Mouse (Mus musculus): ENCODE data around the gene Cideb. TPM values are rescaled to one million over a fixed set of nuclear protein-coding genes. Genes with fewer than 3 reads are reported as not detected.
A peak's percentile ranks its signal among the peaks of the same experiment; 100 is the strongest.

Cideb gene
- polyA plus RNA-seq (2012; fragmentation: generic; extraction: Trizol), result 0.17 TPM

DNA sequence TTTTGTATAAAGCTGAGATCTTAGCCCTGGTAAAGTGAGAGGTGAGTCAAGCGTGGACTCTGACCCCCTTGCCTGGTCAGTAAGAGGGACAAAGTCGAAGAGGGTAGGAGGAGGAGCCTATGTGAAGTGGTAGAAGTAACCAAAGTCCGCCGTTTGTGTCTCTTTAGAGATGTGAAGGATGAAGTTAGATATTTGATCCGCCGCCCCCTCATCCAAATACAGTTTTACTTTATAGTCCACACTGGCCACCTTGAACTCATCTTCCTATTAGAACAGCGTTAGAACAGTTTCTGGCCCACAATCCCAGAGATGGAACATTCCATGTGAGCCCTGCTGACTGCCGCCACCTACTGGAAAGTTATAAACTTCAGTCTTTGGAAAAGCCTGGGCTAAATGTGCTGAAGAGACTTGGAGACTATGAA lies at the start of gene Cideb:
TSS of gene Cideb (minus strand) at position 96 of the 422 bp plus-strand sequence.
- Histone ChIP-seq H3K36me3 (ENCODE audit: control insufficient read depth, insufficient read depth) (peaks cover 20% of the 10 kb centered on the region), H3ac (ENCODE audit: control insufficient read depth, insufficient read length) (no peak within 1 kb of the TSS), H3K4me3 (no peak within 1 kb of the TSS), H3K27me3 (ENCODE audit: control insufficient read depth, insufficient read depth, insufficient read length) (peaks cover 27% of the 10 kb centered on the region), H3K79me2 (ENCODE audit: control insufficient read depth, insufficient read depth) (no peaks in the 10 kb centered on the region), H3K4me2 (ENCODE audit: low read depth) (peak within 1 kb of the TSS; percentile 51)
- TF ChIP-seq TCF3 (IDR thresholded peaks at IDR 0.05; ENCODE audit: insufficient read length, low read depth) (no peak), POLR2AphosphoS2 (IDR thresholded peaks at IDR 0.05; ENCODE audit: insufficient read length, low read depth) (no peak), E2F4 (IDR thresholded peaks at IDR 0.05; ENCODE audit: insufficient read depth) (no peak), MYOG (IDR thresholded peaks at IDR 0.05; ENCODE audit: control insufficient read depth in 1 of 3, insufficient read depth in 1 of 3, insufficient read length in 2 of 3, low read depth in 2 of 3) (no peak), TCF12 (IDR thresholded peaks at IDR 0.05; ENCODE audit: insufficient read depth, poor library complexity, severe bottlenecking) (no peak), USF1 (IDR thresholded peaks at IDR 0.05; ENCODE audit: low read depth) (no peak), POLR2A (IDR thresholded peaks at IDR 0.05; ENCODE audit: insufficient read length, low read depth) (no peak), CEBPB (IDR thresholded peaks at IDR 0.05; ENCODE audit: insufficient read depth, poor library complexity, severe bottlenecking) (no peak)

DNA sequence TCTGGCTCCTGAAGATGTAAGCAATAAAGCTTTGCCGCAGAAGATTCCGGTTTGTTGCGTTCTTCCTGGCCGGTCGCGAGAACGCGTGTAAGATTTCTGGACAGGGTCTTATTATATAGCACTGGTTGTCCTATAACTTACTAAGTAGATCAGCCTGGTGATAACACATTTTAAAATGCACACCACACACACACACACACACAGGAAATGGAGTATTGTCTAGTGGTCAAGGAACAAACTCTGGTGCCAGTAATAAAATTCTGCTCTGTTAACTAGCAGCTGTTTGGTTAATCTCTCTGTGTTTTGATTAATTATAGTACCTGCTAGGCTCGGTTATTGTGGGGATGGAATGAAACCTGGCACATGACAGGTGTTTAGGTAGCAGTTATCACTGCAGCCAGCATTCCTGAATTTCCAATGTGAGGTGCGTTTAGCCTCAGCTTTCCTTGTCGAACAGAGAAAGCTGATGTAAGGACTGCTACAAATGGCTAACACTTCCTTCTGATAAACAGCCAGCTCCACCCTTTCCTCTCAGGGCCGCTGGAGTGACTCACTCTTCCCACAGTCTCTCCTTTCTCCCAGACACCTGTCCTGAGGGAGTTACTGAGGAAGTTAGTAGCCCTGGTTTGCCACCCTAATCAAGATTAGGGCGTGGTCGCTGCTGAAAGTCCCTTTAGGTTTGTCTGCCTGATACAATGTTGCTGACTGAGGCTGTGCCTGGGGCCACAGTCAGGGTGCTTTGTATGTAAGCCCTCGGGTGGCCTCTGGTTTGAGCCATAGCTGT lies 37.3 kb upstream of the Cideb start:
- no peaks in the 10 kb centered on the region for H3K36me3 ChIP-seq (ENCODE audit: control insufficient read depth, insufficient read depth)
- H3K4me3 ChIP-seq, result no peak overlapping the region
- no peaks in the 10 kb centered on the region for H3K79me2 ChIP-seq (ENCODE audit: control insufficient read depth, insufficient read depth)
- H3K4me2 ChIP-seq (ENCODE audit: low read depth), result peak overlapping the region; percentile 43
- no peak overlapping the region for H3ac ChIP-seq (ENCODE audit: control insufficient read depth, insufficient read length)
- 0 out of 2 replicates have a peak, but pooled peaks have one; percentile 47 for TF ChIP-seq CEBPB (IDR thresholded peaks at IDR 0.05; ENCODE audit: insufficient read depth, poor library complexity, severe bottlenecking)
- TF ChIP-seq POLR2AphosphoS2 (IDR thresholded peaks at IDR 0.05; ENCODE audit: insufficient read length, low read depth), result no peak
- no peak for TF ChIP-seq TCF12 (IDR thresholded peaks at IDR 0.05; ENCODE audit: insufficient read depth, poor library complexity, severe bottlenecking)
- no peak for TF ChIP-seq MAX (IDR thresholded peaks at IDR 0.05; ENCODE audit: low read depth)
- TF ChIP-seq POLR2A (IDR thresholded peaks at IDR 0.05; ENCODE audit: insufficient read length, low read depth), result no peak
- peak in 2 of 3 experiments; percentile 40 to 83 for TF ChIP-seq MYOD1 (IDR thresholded peaks at IDR 0.05; ENCODE audit: control insufficient read depth in 1 of 3, insufficient read length in 2 of 3, low read depth in 2 of 3)
- no peak for TF ChIP-seq REST (IDR thresholded peaks at IDR 0.05; ENCODE audit: insufficient read depth, insufficient read length)
- TF ChIP-seq USF1 (IDR thresholded peaks at IDR 0.05; ENCODE audit: low read depth), result no peak
- peak; percentile 69 for TF ChIP-seq SRF (IDR thresholded peaks at IDR 0.05; ENCODE audit: control insufficient read depth, insufficient read length, low read depth)
- TF ChIP-seq TCF3 (IDR thresholded peaks at IDR 0.05; ENCODE audit: insufficient read length, low read depth), result no peak
- no peak for TF ChIP-seq MYOG (IDR thresholded peaks at IDR 0.05; ENCODE audit: control insufficient read depth in 1 of 3, insufficient read depth in 1 of 3, insufficient read length in 2 of 3, low read depth in 2 of 3)
- no peak for TF ChIP-seq E2F4 (IDR thresholded peaks at IDR 0.05; ENCODE audit: insufficient read depth)
- H3K27me3 ChIP-seq (ENCODE audit: control insufficient read depth, insufficient read depth, insufficient read length), result no peaks in the 10 kb centered on the region

DNA sequence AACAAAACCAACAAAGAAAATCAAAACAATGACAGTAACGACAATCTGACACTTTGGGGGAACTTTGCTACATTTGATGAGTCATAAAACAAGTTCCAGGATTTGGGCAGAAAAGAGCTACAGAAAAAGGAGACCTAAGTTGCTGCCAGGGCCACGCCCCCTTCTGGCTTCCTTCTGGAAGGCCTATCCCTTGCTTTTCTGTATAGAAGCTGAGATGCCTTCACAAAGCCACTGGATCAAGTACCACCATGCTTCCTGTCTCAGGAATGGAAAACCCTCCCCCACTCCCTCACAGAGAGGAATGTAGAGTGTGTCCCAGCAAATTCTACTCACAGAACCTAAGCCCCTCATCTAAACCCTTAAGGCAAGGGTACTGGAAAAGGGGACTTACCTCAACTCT lies 35.7 kb upstream of the Cideb start:
- Histone ChIP-seq H3K79me2 (ENCODE audit: control insufficient read depth, insufficient read depth) (no peaks in the 10 kb centered on the region), H3ac (ENCODE audit: control insufficient read depth, insufficient read length) (no peak overlapping the region), H3K27me3 (ENCODE audit: control insufficient read depth, insufficient read depth, insufficient read length) (no peaks in the 10 kb centered on the region), H3K36me3 (ENCODE audit: control insufficient read depth, insufficient read depth) (no peaks in the 10 kb centered on the region), H3K4me3 (no peak overlapping the region), H3K4me2 (ENCODE audit: low read depth) (peak overlapping the region; percentile 26)
- TF ChIP-seq REST (IDR thresholded peaks at IDR 0.05; ENCODE audit: insufficient read depth, insufficient read length) (no peak), MYOG (IDR thresholded peaks at IDR 0.05; ENCODE audit: control insufficient read depth in 1 of 3, insufficient read depth in 1 of 3, insufficient read length in 2 of 3, low read depth in 2 of 3) (no peak), USF1 (IDR thresholded peaks at IDR 0.05; ENCODE audit: low read depth) (no peak), POLR2AphosphoS2 (IDR thresholded peaks at IDR 0.05; ENCODE audit: insufficient read length, low read depth) (no peak), E2F4 (IDR thresholded peaks at IDR 0.05; ENCODE audit: insufficient read depth) (no peak), CEBPB (IDR thresholded peaks at IDR 0.05; ENCODE audit: insufficient read depth, poor library complexity, severe bottlenecking) (no peak), SRF (IDR thresholded peaks at IDR 0.05; ENCODE audit: control insufficient read depth, insufficient read length, low read depth) (no peak)

DNA sequence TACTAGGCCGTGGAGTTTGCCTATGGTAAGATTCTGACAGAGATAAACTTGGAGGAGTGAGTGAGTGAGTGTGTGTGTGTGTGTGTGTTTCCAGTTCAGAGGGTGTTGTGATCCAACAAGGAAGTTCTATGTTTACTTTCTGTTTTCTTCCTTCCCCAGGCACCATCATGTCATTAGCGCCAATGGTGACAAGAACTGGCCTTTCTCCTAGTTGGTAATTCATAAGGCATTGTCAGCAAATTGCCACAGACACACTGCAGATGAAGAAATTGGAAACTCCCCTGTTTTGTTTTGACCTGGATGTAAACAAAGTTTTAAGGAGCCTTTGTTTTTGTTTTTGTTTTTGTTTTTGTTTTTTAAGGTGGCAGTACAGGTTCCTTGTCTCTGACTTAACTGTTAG lies 35.2 kb upstream of the Cideb start:
- no peak overlapping the region for H3ac ChIP-seq (ENCODE audit: control insufficient read depth, insufficient read length)
- H3K4me3 ChIP-seq, result no peak overlapping the region
- H3K27me3 ChIP-seq (ENCODE audit: control insufficient read depth, insufficient read depth, insufficient read length), result no peaks in the 10 kb centered on the region
- no peaks in the 10 kb centered on the region for H3K79me2 ChIP-seq (ENCODE audit: control insufficient read depth, insufficient read depth)
- TF ChIP-seq MAX (IDR thresholded peaks at IDR 0.05; ENCODE audit: low read depth) (no peak), MYOD1 (IDR thresholded peaks at IDR 0.05; ENCODE audit: control insufficient read depth in 1 of 3, insufficient read length in 2 of 3, low read depth in 2 of 3) (no peak), SRF (IDR thresholded peaks at IDR 0.05; ENCODE audit: control insufficient read depth, insufficient read length, low read depth) (no peak), REST (IDR thresholded peaks at IDR 0.05; ENCODE audit: insufficient read depth, insufficient read length) (no peak), POLR2A (IDR thresholded peaks at IDR 0.05; ENCODE audit: insufficient read length, low read depth) (no peak), POLR2AphosphoS2 (IDR thresholded peaks at IDR 0.05; ENCODE audit: insufficient read length, low read depth) (no peak), CEBPB (IDR thresholded peaks at IDR 0.05; ENCODE audit: insufficient read depth, poor library complexity, severe bottlenecking) (no peak), USF1 (IDR thresholded peaks at IDR 0.05; ENCODE audit: low read depth) (no peak), TCF12 (IDR thresholded peaks at IDR 0.05; ENCODE audit: insufficient read depth, poor library complexity, severe bottlenecking) (no peak), E2F4 (IDR thresholded peaks at IDR 0.05; ENCODE audit: insufficient read depth) (no peak), MYOG (IDR thresholded peaks at IDR 0.05; ENCODE audit: control insufficient read depth in 1 of 3, insufficient read depth in 1 of 3, insufficient read length in 2 of 3, low read depth in 2 of 3) (no peak), TCF3 (IDR thresholded peaks at IDR 0.05; ENCODE audit: insufficient read length, low read depth) (no peak)
- H3K36me3 ChIP-seq (ENCODE audit: control insufficient read depth, insufficient read depth), result no peaks in the 10 kb centered on the region
- no peak overlapping the region for H3K4me2 ChIP-seq (ENCODE audit: low read depth)
